Mouse (Mus musculus): ENCODE data around the gene Sept8. TPM values are rescaled to one million over a fixed set of nuclear protein-coding genes. Genes with fewer than 3 reads are reported as not detected.

Gene Sept8
- polyA plus RNA-seq, 1 experiment from 2014 or later, result 10.0 TPM

DNA sequence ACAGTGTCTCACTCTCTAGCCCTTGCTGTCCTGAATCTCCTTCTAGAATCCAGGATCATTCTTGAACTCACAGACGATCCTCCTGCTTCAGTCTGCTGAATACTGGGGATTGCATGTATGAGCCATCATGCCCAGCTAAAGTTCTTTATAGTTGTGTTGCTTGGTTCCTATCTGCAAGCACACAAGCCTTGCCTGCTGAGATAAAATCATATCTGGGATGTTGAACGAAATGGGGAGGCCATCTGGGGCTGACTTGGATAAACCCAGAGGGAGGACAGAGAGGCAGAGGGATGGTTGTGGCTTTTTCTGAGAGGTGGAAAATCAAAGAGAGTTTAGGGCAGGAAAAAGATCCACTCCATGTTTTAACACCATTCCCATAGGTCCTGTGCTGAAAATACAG is 42.9 kb downstream of the Sept8 start:
- ATAC-seq, result no peak
- H3K27ac ChIP-seq (ENCODE audit: low read depth, low read length), result no peak overlapping the region
- no peaks in the 10 kb centered on the region for H3K27me3 ChIP-seq (replicated peaks; ENCODE audit: control insufficient read depth, insufficient read depth, low read length)
- H3K9me3 ChIP-seq (ENCODE audit: control insufficient read depth), result no peaks in the 10 kb centered on the region
- 69% methylated on average over 2 of the region's 2 CpGs for WGBS
- no peak overlapping the region for H3K4me3 ChIP-seq (ENCODE audit: low read depth, low read length)
- no peak for TF ChIP-seq CTCF (IDR thresholded peaks at IDR 0.05; ENCODE audit: low read depth)
- no peaks in the 10 kb centered on the region for H3K4me1 ChIP-seq (replicated peaks; ENCODE audit: control insufficient read depth, insufficient read depth, low read length)
- H3K9ac ChIP-seq (ENCODE audit: low read depth, low read length), result no peak overlapping the region
- no peaks in the 10 kb centered on the region for H3K36me3 ChIP-seq (ENCODE audit: control insufficient read depth, insufficient read depth)
- no peak overlapping the region for H3K4me2 ChIP-seq (replicated peaks; ENCODE audit: low read depth)

DNA sequence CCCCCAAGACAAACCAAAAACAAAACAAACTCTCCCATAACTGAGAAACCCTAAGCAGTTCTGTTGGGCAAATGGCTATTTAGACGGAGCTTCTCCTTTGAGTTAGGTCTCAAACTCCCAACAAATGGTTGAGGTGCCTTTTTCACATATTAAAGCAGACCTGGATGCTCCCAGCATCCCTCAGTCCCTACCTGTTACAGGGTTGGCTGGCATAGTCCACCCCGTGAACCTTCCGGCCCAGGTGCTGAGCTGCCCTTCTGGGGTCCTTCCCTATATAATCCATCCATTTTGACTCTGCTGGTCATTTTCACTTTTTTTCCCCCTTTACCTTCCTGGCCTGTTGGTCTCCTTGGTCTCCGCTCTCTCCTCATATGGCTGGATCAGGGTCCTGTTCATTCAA is 47.6 kb downstream of the Sept8 start:
- TF ChIP-seq CTCF (IDR thresholded peaks at IDR 0.05; ENCODE audit: low read depth), result no peak
- H3K4me1 ChIP-seq (replicated peaks; ENCODE audit: control insufficient read depth, insufficient read depth, low read length), result no peaks in the 10 kb centered on the region; the same call in 1 of the 2 replicates
- peak overlapping the region; percentile 94; the same call in 1 of the 2 replicates for H3K4me3 ChIP-seq (ENCODE audit: low read depth, low read length)
- H3K9me3 ChIP-seq (ENCODE audit: control insufficient read depth), result no peaks in the 10 kb centered on the region
- ATAC-seq, result no peak
- H3K36me3 ChIP-seq (ENCODE audit: control insufficient read depth, insufficient read depth), result no peaks in the 10 kb centered on the region
- H3K9ac ChIP-seq (ENCODE audit: low read depth, low read length), result 0 out of 2 replicates have a peak overlapping the region, but pooled peaks have one; percentile 66
- WGBS, result 82% methylated on average over 4 of the region's 4 CpGs
- no peaks in the 10 kb centered on the region for H3K27me3 ChIP-seq (replicated peaks; ENCODE audit: control insufficient read depth, insufficient read depth, low read length)
- H3K27ac ChIP-seq (ENCODE audit: low read depth, low read length), result no peak overlapping the region
- peak overlapping the region; percentile 87 for H3K4me2 ChIP-seq (replicated peaks; ENCODE audit: low read depth)

DNA sequence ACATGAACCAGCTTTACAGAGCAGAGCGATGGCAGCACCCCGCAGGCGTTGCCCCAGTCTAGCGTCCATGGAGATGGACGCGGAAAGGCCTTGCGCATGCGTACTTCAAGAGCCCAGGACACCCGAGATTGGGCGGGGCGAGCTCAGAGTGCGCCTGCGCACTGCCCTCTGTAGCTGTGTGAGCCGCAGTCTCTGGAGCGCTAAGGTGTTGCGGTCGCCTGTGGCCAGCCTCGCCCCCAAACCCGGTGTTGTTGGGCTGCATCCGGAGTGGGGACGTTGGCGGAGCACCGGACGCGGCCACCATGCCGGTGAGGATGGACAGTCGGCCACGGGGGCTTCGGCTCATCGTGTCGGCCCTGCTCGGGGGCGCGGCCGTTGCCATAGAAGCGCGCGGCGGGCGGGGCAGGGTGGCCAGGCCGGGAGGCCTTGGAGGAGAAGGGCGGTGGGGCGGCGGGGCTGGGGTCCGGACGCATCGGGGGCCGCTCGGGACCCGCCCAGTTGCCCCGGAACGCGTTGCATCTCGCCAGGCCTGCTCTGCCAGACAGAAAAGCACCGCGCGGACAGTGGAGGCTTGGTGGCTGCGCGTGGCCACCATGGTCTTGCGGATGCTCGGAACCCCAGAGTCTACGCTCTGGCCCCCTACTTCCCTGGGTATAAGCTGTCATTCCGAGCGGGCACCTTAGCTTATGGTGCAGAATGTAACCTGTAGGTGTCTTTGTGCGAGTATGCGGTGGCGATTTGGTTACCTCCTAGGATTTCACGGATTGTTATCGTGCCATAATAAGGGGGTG is 48.4 kb downstream of the Sept8 start, which contains the start of gene Kif3a:
Gene Kif3a, plus strand, starts transcription at position 156 of the 791 bp plus-strand sequence.
- no peaks in the 10 kb centered on the region for H3K9me3 ChIP-seq (ENCODE audit: control insufficient read depth)
- H3K4me2 ChIP-seq (replicated peaks; ENCODE audit: low read depth), result peak within 1 kb of the TSS; percentile 87
- under 1% methylated on average over 67 of the region's 69 CpGs for WGBS
- ATAC-seq, result peak; percentile 97
- no peaks in the 10 kb centered on the region for H3K36me3 ChIP-seq (ENCODE audit: control insufficient read depth, insufficient read depth)
- H3K9ac ChIP-seq (ENCODE audit: low read depth, low read length), result peak within 1 kb of the TSS; percentile 66
- H3K27me3 ChIP-seq (replicated peaks; ENCODE audit: control insufficient read depth, insufficient read depth, low read length), result no peaks in the 10 kb centered on the region
- H3K4me3 ChIP-seq (ENCODE audit: low read depth, low read length), result peak within 1 kb of the TSS; percentile 94
- no peak within 1 kb of the TSS for H3K27ac ChIP-seq (ENCODE audit: low read depth, low read length)
- no peaks in the 10 kb centered on the region; the same call in 1 of the 2 replicates for H3K4me1 ChIP-seq (replicated peaks; ENCODE audit: control insufficient read depth, insufficient read depth, low read length)
- no peak for TF ChIP-seq CTCF (IDR thresholded peaks at IDR 0.05; ENCODE audit: low read depth)

DNA sequence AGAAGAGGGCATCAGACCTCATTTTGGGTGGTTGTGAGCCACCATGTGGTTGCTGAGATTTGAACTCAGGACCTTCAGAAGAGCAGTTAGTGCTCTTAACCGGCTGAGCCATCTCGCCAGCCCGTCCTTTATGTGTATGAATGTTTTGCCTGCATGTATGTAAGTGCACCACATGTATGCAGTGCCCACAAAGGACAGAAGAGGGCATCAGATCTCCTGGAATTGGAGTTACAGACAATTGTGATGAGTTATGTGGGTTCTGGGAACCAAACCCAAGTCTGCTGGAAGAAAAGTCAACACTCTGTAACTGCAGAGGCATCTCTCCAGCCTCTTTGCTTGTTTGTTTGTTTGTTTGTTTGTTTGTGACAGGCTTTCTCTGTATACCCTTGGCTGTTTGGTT is 61.5 kb downstream of the Sept8 start:
- no peak overlapping the region for H3K4me2 ChIP-seq (replicated peaks; ENCODE audit: low read depth)
- 100% methylated on average over 3 of the region's 3 CpGs for WGBS
- no peak overlapping the region for H3K4me3 ChIP-seq (ENCODE audit: low read depth, low read length)
- no peak overlapping the region for H3K27ac ChIP-seq (ENCODE audit: low read depth, low read length)
- peak; percentile 34 for TF ChIP-seq CTCF (IDR thresholded peaks at IDR 0.05; ENCODE audit: low read depth)
- H3K9ac ChIP-seq (ENCODE audit: low read depth, low read length), result no peak overlapping the region
- H3K27me3 ChIP-seq (replicated peaks; ENCODE audit: control insufficient read depth, insufficient read depth, low read length), result no peaks in the 10 kb centered on the region
- no peaks in the 10 kb centered on the region for H3K4me1 ChIP-seq (replicated peaks; ENCODE audit: control insufficient read depth, insufficient read depth, low read length)
- no peak for ATAC-seq
- H3K36me3 ChIP-seq (ENCODE audit: control insufficient read depth, insufficient read depth), result peaks cover 30% of the 10 kb centered on the region
- no peaks in the 10 kb centered on the region for H3K9me3 ChIP-seq (ENCODE audit: control insufficient read depth)

DNA sequence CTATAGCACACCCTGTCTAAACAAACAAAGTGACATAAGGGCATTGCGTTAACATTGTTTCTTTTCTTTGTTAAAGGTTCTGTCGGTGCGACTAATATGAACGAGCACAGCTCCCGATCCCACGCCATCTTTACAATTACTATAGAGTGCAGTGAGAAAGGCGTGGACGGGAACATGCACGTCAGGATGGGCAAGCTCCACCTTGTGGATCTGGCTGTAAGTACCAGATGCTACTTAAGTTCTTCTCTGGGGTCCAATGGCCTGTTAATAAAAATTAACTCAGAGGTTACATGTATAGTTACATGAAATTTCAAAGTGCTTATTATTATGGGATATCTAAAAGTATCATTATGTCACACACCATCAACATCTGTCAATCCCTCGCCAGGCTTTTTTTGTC is 64.1 kb downstream of the Sept8 start:
- WGBS, result 67% methylated on average over 10 of the region's 10 CpGs

DNA sequence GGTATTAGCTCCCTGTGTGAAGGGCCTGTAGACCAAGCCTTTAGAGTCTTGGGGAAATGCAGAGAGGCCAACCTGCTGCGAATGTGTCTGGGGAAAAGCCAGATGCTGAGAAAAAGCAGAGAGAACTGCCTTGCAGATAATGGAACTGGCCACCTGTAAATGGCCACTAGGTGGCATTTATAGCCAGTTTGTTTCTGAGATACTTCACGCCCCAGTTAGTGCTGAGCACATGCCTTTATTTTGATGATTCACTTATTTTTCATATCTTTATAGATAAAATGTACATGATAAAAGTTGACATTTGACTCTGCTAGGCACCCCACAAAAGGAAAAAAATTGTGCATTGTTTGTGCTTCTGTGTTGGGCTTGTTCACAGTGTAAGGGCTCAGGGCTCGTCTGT is 65.8 kb downstream of the Sept8 start:
- TF ChIP-seq CTCF (IDR thresholded peaks at IDR 0.05; ENCODE audit: low read depth), result peak; percentile 76
- 57% methylated on average over 3 of the region's 3 CpGs for WGBS

More for the DNA sequence above, 64.1 kb downstream of the Sept8 start:
- no peak for ATAC-seq
- H3K27me3 ChIP-seq (replicated peaks; ENCODE audit: control insufficient read depth, insufficient read depth, low read length), result no peaks in the 10 kb centered on the region
- H3K27ac ChIP-seq (ENCODE audit: low read depth, low read length), result no peak overlapping the region
- no peak overlapping the region for H3K4me3 ChIP-seq (ENCODE audit: low read depth, low read length)
- H3K36me3 ChIP-seq (ENCODE audit: control insufficient read depth, insufficient read depth), result peaks cover 27% of the 10 kb centered on the region
- H3K4me2 ChIP-seq (replicated peaks; ENCODE audit: low read depth), result no peak overlapping the region
- TF ChIP-seq CTCF (IDR thresholded peaks at IDR 0.05; ENCODE audit: low read depth), result peak; percentile 59
- no peaks in the 10 kb centered on the region for H3K9me3 ChIP-seq (ENCODE audit: control insufficient read depth)
- no peaks in the 10 kb centered on the region for H3K4me1 ChIP-seq (replicated peaks; ENCODE audit: control insufficient read depth, insufficient read depth, low read length)
- H3K9ac ChIP-seq (ENCODE audit: low read depth, low read length), result no peak overlapping the region

More for the DNA sequence above, 65.8 kb downstream of the Sept8 start:
- no peaks in the 10 kb centered on the region for H3K4me1 ChIP-seq (replicated peaks; ENCODE audit: control insufficient read depth, insufficient read depth, low read length)
- no peak overlapping the region for H3K27ac ChIP-seq (ENCODE audit: low read depth, low read length)
- H3K4me3 ChIP-seq (ENCODE audit: low read depth, low read length), result no peak overlapping the region
- peaks cover 31% of the 10 kb centered on the region for H3K36me3 ChIP-seq (ENCODE audit: control insufficient read depth, insufficient read depth)
- no peak overlapping the region for H3K9ac ChIP-seq (ENCODE audit: low read depth, low read length)
- no peak overlapping the region for H3K4me2 ChIP-seq (replicated peaks; ENCODE audit: low read depth)
- no peaks in the 10 kb centered on the region for H3K27me3 ChIP-seq (replicated peaks; ENCODE audit: control insufficient read depth, insufficient read depth, low read length)
- no peak for ATAC-seq
- H3K9me3 ChIP-seq (ENCODE audit: control insufficient read depth), result no peaks in the 10 kb centered on the region

Measured in intestine, postnatal 0 days (tissue).